Mouse (Mus musculus) liver, adult 2 months (tissue): ENCODE measurements around the gene Wdr89.

Experiments
- CTCF ChIP-seq: fragments of 200-500 bp; IDR thresholded peaks from 2 replicates; pipeline ENCODE4 v1.5.1; 2011; ENCODE audit warnings: low read depth, low read length, control low read depth
- POLR2A ChIP-seq: fragments of 200-500 bp; IDR thresholded peaks from 2 replicates; pipeline ENCODE4 v1.6.1; 2011; ENCODE audit warnings: low read length, control low read depth; ENCODE audit not compliant: insufficient read depth; ENCODE audit errors: extremely low read depth

DNA sequence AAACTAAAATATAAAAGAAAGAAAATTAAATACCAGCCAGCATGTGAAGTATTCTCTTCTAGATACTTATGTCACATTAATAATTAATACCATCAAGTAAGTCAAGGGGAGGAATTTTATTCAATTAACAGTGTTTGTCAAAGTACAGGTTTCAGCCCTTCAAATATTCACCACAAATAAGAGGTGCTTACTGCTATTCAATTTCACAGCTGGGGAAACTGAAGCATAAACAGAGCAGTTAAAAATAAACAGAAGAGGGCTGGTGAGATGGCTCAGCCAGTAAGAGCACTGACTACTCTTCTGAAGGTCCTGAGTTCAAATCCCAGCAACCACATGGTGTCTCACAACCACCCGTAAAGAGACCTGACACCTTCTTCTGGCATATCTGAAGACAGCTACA, 7.0 kb downstream of the Wdr89 start:
- TF ChIP-seq POLR2A (no peak), CTCF (no peak)
